Mouse (Mus musculus) heart, embryonic 12.5 days (tissue): ENCODE measurements around the gene Gm49601. TPM values are rescaled to one million over a fixed set of nuclear protein-coding genes. Genes with fewer than 3 reads are reported as not detected.

Source experiments
- ATAC-seq: fragments of 200-750 bp; cut with Nextera tagmentation; 2 replicates; pipeline ENCODE4 v1.8.0; 2017; ENCODE audit warnings: moderate TSS enrichment, moderate library complexity; ENCODE audit not compliant: insufficient number of reproducible peaks, low FRiP score
- H3K27ac ChIP-seq: fragments of 300-500 bp; sonication (generic); 2 replicates; pipeline ENCODE4 v1.5.1; 2016; ENCODE audit warnings: mild to moderate bottlenecking, moderate library complexity; ENCODE audit not compliant: poor library complexity, severe bottlenecking
- H3K27me3 ChIP-seq: fragments of 300-500 bp; sonication (generic); replicated peaks from 2 replicates; pipeline ENCODE4 v1.6.1; 2016; ENCODE audit warnings: mild to moderate bottlenecking, moderate library complexity
- H3K36me3 ChIP-seq: fragments of 300-500 bp; sonication (generic); 2 replicates; pipeline ENCODE4 v1.6.1; 2016; ENCODE audit warnings: mild to moderate bottlenecking, moderate library complexity
- H3K4me1 ChIP-seq: fragments of 300-500 bp; sonication (generic); replicated peaks from 2 replicates; pipeline ENCODE4 v1.6.1; 2016; ENCODE audit warnings: mild to moderate bottlenecking
- H3K4me2 ChIP-seq: fragments of 300-500 bp; sonication (generic); 2 replicates; pipeline ENCODE4 v1.6.1; 2016; ENCODE audit warnings: mild to moderate bottlenecking, moderate library complexity
- H3K4me3 ChIP-seq: fragments of 300-500 bp; sonication (generic); 2 replicates; pipeline ENCODE4 v1.5.1; 2016; ENCODE audit warnings: mild to moderate bottlenecking
- H3K9ac ChIP-seq: fragments of 300-500 bp; sonication (generic); 2 replicates; pipeline ENCODE4 v1.6.1; 2016; ENCODE audit warnings: mild to moderate bottlenecking, moderate library complexity
- H3K9me3 ChIP-seq: fragments of 300-500 bp; sonication (generic); replicated peaks from 2 replicates; pipeline ENCODE4 v1.6.1; 2016; ENCODE audit warnings: mild to moderate bottlenecking, moderate library complexity
- WGBS: fragments of 180-500 bp; shearing (Covaris S2); methylation state at CpG from one replicate; pipeline ENCODE4 v1.1.7; 2016; 5-methylcytosine and 5-hydroxymethylcytosine counted together
- polyA plus RNA-seq: library from polyadenylated mRNA; unstranded; fragments of >200 nt; fragmentation: Nextera tagmentation; extraction: Ambion mirVana; gene quantifications from 2 replicates; pipeline ENCODE4 v1.2.1, GENCODE M21; 2016

Gene Gm49601
- polyA plus RNA-seq, result 1.2 and 1.8 TPM in 2 replicates

DNA sequence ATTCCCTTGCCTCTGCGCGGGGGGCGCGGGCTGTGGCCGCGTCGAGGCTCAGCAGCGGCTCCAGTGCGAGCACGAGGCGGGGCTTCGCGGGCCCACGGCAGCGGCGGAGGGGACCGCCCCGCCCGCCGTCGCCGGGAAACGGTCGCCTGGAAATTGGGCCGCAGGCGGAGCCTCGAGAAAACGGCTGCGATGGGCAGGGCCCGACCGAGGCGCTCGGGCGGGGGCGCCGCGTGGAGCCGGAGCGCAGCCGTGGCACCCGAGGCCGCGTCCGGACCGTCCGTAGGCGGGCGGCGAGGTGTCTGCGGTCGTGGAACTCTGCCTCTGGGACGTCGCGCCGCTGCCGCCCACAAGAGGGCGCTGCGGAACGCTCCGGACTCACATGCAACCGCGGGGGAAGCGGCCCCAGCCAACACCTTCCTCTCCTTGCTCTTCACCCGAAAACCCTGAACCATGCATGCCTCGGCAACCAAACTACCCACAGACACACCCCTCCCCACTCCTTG, at the start of gene Gm49601:
Gm49601 (minus strand) TSS at position 52 of the 503 bp plus-strand sequence.
- Histone ChIP-seq H3K36me3 (no peaks in the 10 kb centered on the region), H3K27ac (no peak within 1 kb of the TSS), H3K4me2 (peak within 1 kb of the TSS; percentile 84), H3K9ac (peak within 1 kb of the TSS; percentile 56), H3K4me3 (peak within 1 kb of the TSS; percentile 52), H3K4me1 (peaks cover 29% of the 10 kb centered on the region), H3K9me3 (no peaks in the 10 kb centered on the region), H3K27me3 (peaks cover 90% of the 10 kb centered on the region)
- WGBS, result under 1% methylated on average over 58 of the region's 65 CpGs
- ATAC-seq, result 0 out of 2 replicates have a peak, but pooled peaks have one; percentile 37

DNA sequence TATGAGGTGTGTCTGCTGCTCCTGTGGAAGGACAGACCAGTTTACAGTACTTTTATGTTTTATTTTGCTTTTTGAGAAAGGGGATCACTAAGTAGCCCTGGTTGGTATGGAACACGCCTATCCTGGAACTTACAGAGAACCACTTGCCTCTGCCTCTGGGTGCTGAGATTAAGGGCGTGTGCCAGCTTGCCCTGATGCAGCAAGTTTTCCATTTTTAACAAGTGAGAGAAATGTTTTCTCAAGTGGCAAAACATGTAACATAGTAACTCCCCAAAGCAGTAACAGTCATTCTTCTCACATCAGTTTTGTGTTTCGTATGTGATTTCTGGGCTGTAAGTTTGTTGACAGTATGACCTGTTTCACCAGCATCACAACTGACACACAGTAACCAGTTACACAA, 46.8 kb upstream of the Gm49601 start:
- H3K4me1 ChIP-seq, result no peaks in the 10 kb centered on the region
- no peaks in the 10 kb centered on the region for H3K36me3 ChIP-seq
- no peak for ATAC-seq
- peaks cover 12% of the 10 kb centered on the region; the same call in 1 of the 2 replicates for H3K27me3 ChIP-seq
- no peak overlapping the region for H3K4me3 ChIP-seq
- WGBS, result 73% methylated on average over 3 of the region's 3 CpGs
- H3K9ac ChIP-seq, result no peak overlapping the region
- no peak overlapping the region for H3K27ac ChIP-seq
- no peak overlapping the region for H3K4me2 ChIP-seq
- H3K9me3 ChIP-seq, result no peaks in the 10 kb centered on the region

DNA sequence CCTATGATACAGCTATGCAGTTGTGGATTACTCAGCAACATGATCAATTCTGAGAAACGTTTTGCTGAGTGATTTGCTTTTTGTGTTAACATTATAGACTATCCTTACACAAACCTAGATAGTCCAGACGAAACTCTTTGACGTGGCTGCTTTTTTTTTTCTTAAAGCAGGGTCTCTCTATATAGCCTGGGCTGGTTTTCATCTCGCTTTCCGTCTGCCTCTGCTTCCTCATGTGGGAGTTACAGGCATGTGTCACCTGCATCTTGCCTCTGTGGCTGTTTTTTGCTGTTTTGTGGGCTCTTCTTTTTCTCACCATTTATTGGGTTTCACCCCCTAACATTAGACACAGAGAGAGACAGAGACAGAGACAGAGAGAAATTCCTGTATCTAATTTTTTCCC, 45.8 kb upstream of the Gm49601 start:
- 53% methylated on average over 5 of the region's 5 CpGs for WGBS
- Histone ChIP-seq H3K4me2 (no peak overlapping the region), H3K36me3 (no peaks in the 10 kb centered on the region), H3K9ac (no peak overlapping the region), H3K27me3 (peaks cover 12% of the 10 kb centered on the region; the same call in 1 of the 2 replicates), H3K4me1 (no peaks in the 10 kb centered on the region), H3K4me3 (no peak overlapping the region), H3K9me3 (no peaks in the 10 kb centered on the region), H3K27ac (no peak overlapping the region)
- no peak for ATAC-seq

DNA sequence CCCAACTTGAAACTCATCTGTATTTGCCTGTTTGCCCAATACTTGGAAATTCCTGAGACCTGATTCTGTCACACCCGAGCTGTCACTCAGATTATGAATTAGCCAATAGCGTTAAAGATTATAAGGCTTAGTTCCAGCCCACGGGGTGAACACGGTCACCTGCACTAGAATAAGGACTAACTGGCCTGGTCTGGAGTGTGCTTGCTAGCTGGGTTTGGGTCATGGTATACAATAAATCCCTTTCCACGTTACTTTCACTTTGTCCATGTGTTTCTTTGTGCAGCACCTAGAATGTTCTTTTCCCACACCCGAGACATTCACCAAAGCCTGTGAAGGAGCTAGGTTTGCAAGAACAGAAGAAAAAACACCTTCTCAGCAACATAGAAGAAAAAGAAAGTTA, 43.7 kb upstream of the Gm49601 start:
- Histone ChIP-seq H3K4me1 (no peaks in the 10 kb centered on the region), H3K9me3 (no peaks in the 10 kb centered on the region), H3K9ac (no peak overlapping the region), H3K4me2 (no peak overlapping the region), H3K4me3 (no peak overlapping the region), H3K27me3 (peaks cover 12% of the 10 kb centered on the region; the same call in 1 of the 2 replicates), H3K27ac (no peak overlapping the region), H3K36me3 (no peaks in the 10 kb centered on the region)
- ATAC-seq, result no peak
- 76% methylated on average over 6 of the region's 6 CpGs for WGBS

DNA sequence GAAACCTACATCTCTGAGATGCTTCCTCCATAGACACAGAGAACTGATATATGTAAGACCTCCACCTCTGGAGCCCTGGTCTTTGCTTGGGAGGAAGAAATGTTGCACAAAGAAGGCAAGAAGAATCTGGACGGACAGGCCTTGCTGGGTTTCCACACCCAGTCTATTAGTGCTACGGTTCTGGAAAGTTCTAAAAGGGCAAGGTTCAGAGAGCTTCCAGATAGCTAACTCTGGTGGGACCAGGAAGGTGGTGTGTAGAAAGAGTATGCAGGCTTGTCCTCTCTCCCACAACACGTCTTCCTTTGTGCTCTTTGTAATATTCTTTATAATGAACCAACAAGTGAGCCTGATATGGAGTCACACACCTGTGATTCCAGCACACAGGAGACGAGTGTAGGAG, 32.4 kb upstream of the Gm49601 start:
- H3K36me3 ChIP-seq, result no peaks in the 10 kb centered on the region
- H3K4me1 ChIP-seq, result no peaks in the 10 kb centered on the region
- no peak overlapping the region for H3K4me3 ChIP-seq
- no peak overlapping the region for H3K4me2 ChIP-seq
- no peak for ATAC-seq
- H3K27me3 ChIP-seq, result 0 out of 2 replicates have a peak, but pooled peaks cover 3% of the 10 kb centered on the region
- no peaks in the 10 kb centered on the region for H3K9me3 ChIP-seq
- WGBS, result 62% methylated on average over 4 of the region's 4 CpGs
- no peak overlapping the region for H3K27ac ChIP-seq
- no peak overlapping the region for H3K9ac ChIP-seq

DNA sequence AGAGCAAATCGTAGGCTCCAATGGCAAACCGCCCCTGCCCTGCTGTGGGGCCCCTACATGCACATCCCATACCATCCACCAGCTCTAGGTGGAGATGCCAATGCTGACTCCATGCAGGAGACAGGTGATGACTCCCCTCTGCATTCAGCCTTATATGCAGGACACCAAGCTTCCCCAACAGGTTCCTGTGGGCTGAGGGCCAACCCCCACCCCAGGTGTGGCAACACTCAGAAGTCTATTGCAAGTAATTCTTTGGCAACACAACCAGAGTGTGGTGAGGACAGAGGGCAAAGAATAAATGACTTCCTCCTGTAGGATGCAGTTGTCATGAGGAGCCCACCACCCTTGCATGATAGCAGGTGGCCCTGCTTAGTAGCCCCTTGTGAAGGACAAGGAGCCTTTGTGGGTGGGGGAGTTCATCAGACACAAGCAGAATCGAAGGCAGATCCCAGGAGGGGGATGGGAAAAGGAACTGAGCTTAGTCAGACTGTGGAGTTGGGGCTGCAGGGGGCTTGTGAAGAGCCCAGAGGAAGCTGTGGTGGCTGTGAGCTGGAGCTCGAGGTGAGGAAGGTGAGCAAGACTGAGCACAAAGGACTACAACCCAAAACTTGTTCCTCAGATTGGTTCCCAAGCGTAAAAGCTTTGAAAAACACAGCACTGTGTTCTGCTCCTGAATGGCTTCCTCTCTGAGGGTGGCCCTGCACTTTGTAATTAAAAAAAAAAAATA, 29.3 kb upstream of the Gm49601 start:
- Histone ChIP-seq H3K27ac (no peak overlapping the region), H3K9ac (no peak overlapping the region), H3K4me3 (no peak overlapping the region), H3K4me1 (no peaks in the 10 kb centered on the region), H3K27me3 (no peaks in the 10 kb centered on the region), H3K36me3 (no peaks in the 10 kb centered on the region), H3K4me2 (no peak overlapping the region), H3K9me3 (no peaks in the 10 kb centered on the region)
- WGBS, result 59% methylated on average over 5 of the region's 5 CpGs
- ATAC-seq, result no peak

DNA sequence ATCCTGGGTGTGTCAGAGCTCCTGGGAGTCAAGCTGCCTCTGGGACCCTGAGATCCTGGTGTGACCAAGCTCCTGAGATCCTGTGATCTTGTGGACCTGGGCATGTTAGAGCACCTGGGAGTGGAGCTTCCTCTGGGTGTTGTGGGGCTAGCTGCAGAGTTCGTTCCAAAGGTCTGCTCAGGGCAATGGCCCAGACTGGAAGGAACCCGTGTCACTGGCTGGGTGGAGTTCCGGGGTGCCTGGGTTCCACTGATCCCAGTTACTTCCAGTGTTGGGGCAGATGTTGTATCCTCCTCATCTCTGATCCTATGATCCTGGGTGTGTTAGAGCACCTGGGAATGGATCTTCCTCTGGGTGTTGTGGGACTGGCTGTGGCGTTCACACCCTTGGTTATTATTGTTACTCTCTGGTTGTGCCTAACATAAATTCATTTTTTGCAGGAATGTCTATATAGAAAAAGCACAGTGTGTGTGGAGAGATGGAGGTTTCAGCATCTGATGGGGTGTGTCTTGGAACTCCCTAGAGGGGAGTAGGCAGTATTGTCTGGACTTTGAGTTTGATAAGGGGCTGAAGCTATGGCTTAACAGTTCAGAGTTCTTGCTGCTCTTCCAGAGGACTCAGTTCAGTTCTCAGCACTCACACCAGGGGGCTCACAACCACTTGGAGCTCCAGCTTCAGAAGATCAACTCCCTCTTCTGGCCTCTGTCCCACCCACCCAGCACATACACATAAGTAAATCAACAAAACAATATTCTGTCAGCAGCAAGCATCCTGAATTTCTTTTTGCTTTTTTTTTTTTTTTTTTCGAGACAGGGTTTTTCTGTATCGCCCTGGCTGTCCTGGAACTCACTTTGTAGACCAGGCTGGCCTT, 27.3 kb upstream of the Gm49601 start:
- Histone ChIP-seq H3K4me3 (no peak overlapping the region), H3K27ac (no peak overlapping the region), H3K9me3 (no peaks in the 10 kb centered on the region; the same call in 1 of the 2 replicates), H3K4me1 (no peaks in the 10 kb centered on the region), H3K27me3 (no peaks in the 10 kb centered on the region), H3K9ac (no peak overlapping the region), H3K36me3 (no peaks in the 10 kb centered on the region), H3K4me2 (no peak overlapping the region)
- 82% methylated on average over 6 of the region's 6 CpGs for WGBS
- ATAC-seq, result no peak

DNA sequence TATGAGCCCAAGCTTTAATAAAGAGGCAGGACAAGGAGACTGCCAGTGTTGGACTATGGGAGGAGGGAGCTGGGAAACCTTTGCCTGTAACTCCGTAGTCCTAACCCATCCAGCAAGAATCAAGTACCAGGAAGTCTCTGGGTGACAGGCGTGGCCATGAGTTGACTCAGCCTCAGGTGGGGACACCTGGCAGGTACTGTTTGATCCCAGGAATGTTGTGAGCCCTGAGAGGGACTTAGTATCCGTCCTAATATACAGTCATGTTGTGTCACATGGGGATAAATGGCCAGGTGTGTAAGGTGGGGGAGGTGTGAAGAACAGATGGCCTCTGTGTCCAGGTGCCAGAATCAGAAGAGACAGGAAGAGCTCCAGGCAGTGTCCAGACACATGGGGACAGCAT, 22.9 kb upstream of the Gm49601 start:
- H3K9me3 ChIP-seq, result no peaks in the 10 kb centered on the region; the same call in 1 of the 2 replicates
- H3K4me3 ChIP-seq, result no peak overlapping the region
- no peaks in the 10 kb centered on the region for H3K36me3 ChIP-seq
- no peak overlapping the region for H3K9ac ChIP-seq
- H3K27ac ChIP-seq, result no peak overlapping the region
- H3K4me2 ChIP-seq, result no peak overlapping the region
- ATAC-seq, result no peak
- WGBS, result 59% methylated on average over 3 of the region's 3 CpGs
- H3K27me3 ChIP-seq, result no peaks in the 10 kb centered on the region
- H3K4me1 ChIP-seq, result no peaks in the 10 kb centered on the region

DNA sequence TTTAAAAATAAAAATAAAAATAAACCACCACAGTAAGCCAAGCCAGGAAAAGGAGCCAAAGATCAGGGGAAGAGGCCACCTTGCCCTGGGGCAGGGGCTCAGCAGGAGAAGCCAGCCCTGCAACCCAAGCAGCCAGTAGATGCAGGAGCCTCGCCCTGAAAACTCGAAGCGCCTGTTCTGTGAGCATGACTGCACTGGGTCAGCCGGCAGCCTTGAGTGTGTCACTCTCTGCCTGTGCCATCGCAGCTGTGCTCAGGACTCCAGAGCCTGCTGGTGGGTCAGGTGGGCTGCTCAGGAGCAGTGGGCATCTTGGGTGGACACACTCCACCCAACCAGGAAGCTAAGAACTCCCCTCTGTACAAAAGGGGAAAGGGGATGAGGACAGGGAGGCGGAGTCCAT, 19.1 kb upstream of the Gm49601 start:
- H3K27me3 ChIP-seq, result no peaks in the 10 kb centered on the region
- no peak overlapping the region for H3K4me3 ChIP-seq
- H3K4me1 ChIP-seq, result no peaks in the 10 kb centered on the region
- H3K4me2 ChIP-seq, result no peak overlapping the region
- no peak for ATAC-seq
- WGBS, result 76% methylated on average over 6 of the region's 6 CpGs
- H3K36me3 ChIP-seq, result no peaks in the 10 kb centered on the region
- no peaks in the 10 kb centered on the region; the same call in 1 of the 2 replicates for H3K9me3 ChIP-seq
- no peak overlapping the region for H3K27ac ChIP-seq
- H3K9ac ChIP-seq, result no peak overlapping the region

DNA sequence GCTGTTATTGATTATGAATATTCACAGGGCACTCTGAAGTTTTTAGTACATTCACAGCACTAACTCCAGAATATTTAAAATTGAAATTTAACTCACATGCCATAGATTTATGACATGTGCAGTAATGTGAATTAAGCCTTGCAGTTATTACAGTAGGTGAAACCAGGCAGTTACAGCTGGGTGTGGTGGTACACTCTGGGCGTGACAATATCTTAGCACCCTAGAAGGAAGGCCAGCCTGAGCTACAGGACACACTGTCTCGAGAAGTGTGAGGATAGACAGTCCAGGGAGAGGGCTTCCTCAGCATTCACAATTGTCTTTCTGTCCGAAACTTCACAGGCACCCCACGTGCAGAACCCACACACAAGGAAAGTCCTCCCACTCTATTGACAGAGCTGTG, 18.3 kb upstream of the Gm49601 start:
- Histone ChIP-seq H3K27ac (no peak overlapping the region), H3K4me2 (no peak overlapping the region), H3K36me3 (no peaks in the 10 kb centered on the region), H3K4me3 (no peak overlapping the region), H3K27me3 (no peaks in the 10 kb centered on the region), H3K4me1 (no peaks in the 10 kb centered on the region), H3K9me3 (no peaks in the 10 kb centered on the region; the same call in 1 of the 2 replicates), H3K9ac (no peak overlapping the region)
- 73% methylated on average over 4 of the region's 4 CpGs for WGBS
- ATAC-seq, result no peak

DNA sequence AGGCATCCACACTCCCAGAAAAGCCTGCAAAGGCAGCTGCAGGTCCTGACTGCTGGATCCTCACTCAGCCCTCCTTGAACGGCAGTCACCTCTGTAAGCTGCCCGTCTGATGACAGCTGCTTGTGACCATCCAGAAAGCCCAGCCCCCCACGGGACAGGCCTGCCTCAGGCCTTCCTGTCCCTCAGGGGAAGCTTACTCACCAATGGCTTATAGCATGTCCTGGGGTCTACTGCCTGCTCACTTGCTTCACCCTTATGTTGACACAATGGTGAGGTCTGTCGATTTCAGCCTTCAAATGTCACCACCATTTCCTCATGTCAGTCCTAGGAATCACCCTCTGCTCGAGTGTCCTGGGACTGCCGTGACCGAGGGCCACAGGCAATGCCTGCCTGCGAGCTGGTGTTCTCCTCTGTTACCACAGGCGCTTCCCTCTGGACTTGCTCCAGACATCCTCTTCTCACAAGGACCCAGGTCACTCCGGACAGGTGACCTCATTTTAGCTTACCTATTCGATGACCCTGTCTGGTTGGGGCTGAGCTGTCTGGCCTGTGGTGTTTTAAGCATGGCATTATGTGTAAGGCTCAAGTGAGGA, 17.3 kb upstream of the Gm49601 start:
- Histone ChIP-seq H3K27ac (no peak overlapping the region), H3K4me3 (no peak overlapping the region), H3K4me2 (no peak overlapping the region), H3K36me3 (no peaks in the 10 kb centered on the region), H3K4me1 (no peaks in the 10 kb centered on the region), H3K9ac (0 out of 2 replicates have a peak overlapping the region, but pooled peaks have one; percentile 14), H3K9me3 (no peaks in the 10 kb centered on the region), H3K27me3 (no peaks in the 10 kb centered on the region; the same call in 1 of the 2 replicates)
- WGBS, result 63% methylated on average over 11 of the region's 11 CpGs
- no peak for ATAC-seq
